Mouse (Mus musculus): ENCODE measurements at regions not wholly inside any gene's neighbourhood (a gene's known extent, or its start where the extent isn't known, plus 50 kb on each side); places are given as distances from the start of the nearest gene placed in this dataset.
A peak's percentile ranks its signal among the peaks of the same experiment; 100 is the strongest.

- no peak for DNase-seq (ENCODE audit: low spot score)
These were observed 891.2 kb upstream of the Lrrc6 start for GRCm38 (mm10) chr15:67391918-67392317.

- no peak for DNase-seq (ENCODE audit: low spot score)
These were observed 887.8 kb upstream of the Lrrc6 start for GRCm38 (mm10) chr15:67388514-67388913.

- no peak for DNase-seq (ENCODE audit: low spot score)
These were observed 886.2 kb upstream of the Lrrc6 start for GRCm38 (mm10) chr15:67386896-67387295.

- no peak for DNase-seq (ENCODE audit: low spot score)
These were observed 872.9 kb upstream of the Lrrc6 start for GRCm38 (mm10) chr15:67373599-67373998.

- DNase-seq (ENCODE audit: low spot score) = no peak
These were observed 872.3 kb upstream of the Lrrc6 start for GRCm38 (mm10) chr15:67373030-67373429.

GRCm38 (mm10) chr15:67364099-67364756 is 863.5 kb upstream of the Lrrc6 start:
- peak; percentile 2 for DNase-seq (ENCODE audit: low spot score)

GRCm38 (mm10) chr15:67361012-67361571 is 860.4 kb upstream of the Lrrc6 start:
- DNase-seq (ENCODE audit: low spot score) = peak; percentile 26

GRCm38 (mm10) chr15:67357867-67358266 is 857.2 kb upstream of the Lrrc6 start:
- DNase-seq (ENCODE audit: low spot score) = no peak

- DNase-seq (ENCODE audit: low spot score) = no peak
These were observed 854.6 kb upstream of the Lrrc6 start for GRCm38 (mm10) chr15:67355334-67355733.

GRCm38 (mm10) chr15:67354598-67355159 is 854.0 kb upstream of the Lrrc6 start:
- no peak for DNase-seq (ENCODE audit: low spot score)

GRCm38 (mm10) chr15:67349501-67349900 is 848.8 kb upstream of the Lrrc6 start:
- no peak for DNase-seq (ENCODE audit: low spot score)

GRCm38 (mm10) chr15:67345179-67346148 is 844.8 kb upstream of the Lrrc6 start:
- no peak for DNase-seq (ENCODE audit: low spot score)

- no peak for DNase-seq (ENCODE audit: low spot score)
These were observed 841.3 kb upstream of the Lrrc6 start for GRCm38 (mm10) chr15:67342050-67342449.

- DNase-seq (ENCODE audit: low spot score) = no peak
These were observed 836.3 kb upstream of the Lrrc6 start for GRCm38 (mm10) chr15:67337040-67337395.

GRCm38 (mm10) chr15:67336294-67337039 is 835.8 kb upstream of the Lrrc6 start:
- no peak for DNase-seq (ENCODE audit: low spot score)

- DNase-seq (ENCODE audit: low spot score) = no peak
These were observed 831.8 kb upstream of the Lrrc6 start for GRCm38 (mm10) chr15:67332521-67332920.

- no peak for DNase-seq (ENCODE audit: low spot score)
These were observed 819.6 kb upstream of the Lrrc6 start for GRCm38 (mm10) chr15:67320292-67320691.

GRCm38 (mm10) chr15:67315202-67315601 is 814.5 kb upstream of the Lrrc6 start:
- no peak for DNase-seq (ENCODE audit: low spot score)

GRCm38 (mm10) chr15:67313648-67314047 is 812.9 kb upstream of the Lrrc6 start:
- no peak for DNase-seq (ENCODE audit: low spot score)

- DNase-seq (ENCODE audit: low spot score) = no peak
These were observed 805.0 kb upstream of the Lrrc6 start for GRCm38 (mm10) chr15:67305681-67306080.

GRCm38 (mm10) chr15:67303804-67304203 is 803.1 kb upstream of the Lrrc6 start:
- no peak for DNase-seq (ENCODE audit: low spot score)

- DNase-seq (ENCODE audit: low spot score) = no peak
These were observed 801.2 kb upstream of the Lrrc6 start for GRCm38 (mm10) chr15:67301871-67302363.

Data from yolk sac, embryonic 10.5 days (tissue).